8 mouse cellular contexts compared by ENCODE assay signal in the genomic region with DNA sequence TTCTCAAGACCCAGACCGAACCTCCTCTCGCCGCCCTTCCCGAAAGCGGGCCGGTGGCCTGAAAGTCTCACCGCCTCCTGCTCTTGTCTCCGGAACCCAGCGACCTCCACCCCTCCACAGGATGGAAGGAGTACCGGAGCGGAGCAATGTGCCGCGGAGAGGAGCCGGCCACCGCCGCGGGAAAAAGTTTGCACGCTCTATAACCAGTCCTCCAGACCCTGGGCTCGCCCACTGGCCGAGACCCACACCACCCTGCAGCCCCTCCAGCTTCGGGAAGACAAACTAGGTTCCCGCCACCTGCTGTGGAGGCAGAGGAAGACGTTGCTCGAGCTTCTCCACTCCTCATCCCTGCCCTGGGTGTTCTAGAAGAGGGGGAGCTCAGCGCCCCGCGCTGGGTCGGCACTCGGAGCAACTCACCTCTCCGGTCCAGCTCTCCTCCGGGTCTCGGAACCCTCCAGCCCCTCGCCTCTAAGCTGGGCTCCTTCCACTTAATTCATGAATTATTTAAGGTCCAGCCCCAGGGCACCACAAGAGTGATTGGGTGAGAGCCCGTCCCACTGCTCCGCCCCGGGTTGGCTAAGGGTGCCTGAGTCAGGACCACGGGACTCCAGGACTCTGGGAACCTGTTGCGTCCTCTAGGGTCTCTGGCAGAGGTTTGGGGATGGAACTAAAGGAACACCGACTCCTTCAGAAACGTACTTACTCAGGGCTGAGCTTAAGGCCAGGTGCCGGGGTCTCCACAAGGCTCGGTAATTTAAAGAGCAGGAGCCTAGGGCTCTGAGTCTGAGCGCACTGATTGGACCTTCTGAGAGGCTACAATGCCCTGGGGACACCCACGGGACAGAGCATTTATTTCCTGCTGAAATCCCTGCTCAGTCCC. TPM values are rescaled to one million over a fixed set of nuclear protein-coding genes. Genes with fewer than 3 reads are reported as not detected.
DNase-seq lines count a peak whose midpoint lies in the region; ATAC-seq and TF ChIP-seq lines count a peak whose summit lies in the region.

A gene (minus strand): TSS at position 802 of the 880 bp plus-strand sequence.

- under 1% methylated on average over 44 of the region's 44 CpGs for WGBS in forebrain, embryonic 10.5 days
- under 1% methylated on average over 44 of the region's 44 CpGs for WGBS in hindbrain, embryonic 11.5 days

- H3K9me3 ChIP-seq in forebrain, embryonic 10.5 days: no peaks in the 10 kb centered on the region; the same call in 1 of the 2 replicates
- H3K9me3 ChIP-seq in hindbrain, embryonic 11.5 days (ENCODE audit: control insufficient read depth, low read length): no peaks in the 10 kb centered on the region
- H3K9me3 ChIP-seq in megakaryocyte, embryonic 14.5 days: peaks cover 36% of the 10 kb centered on the region

- peak within 1 kb of the TSS; percentile 99 for H3K27ac ChIP-seq in forebrain, embryonic 10.5 days
- H3K27ac ChIP-seq in hindbrain, embryonic 11.5 days (ENCODE audit: low read depth, low read length): peak within 1 kb of the TSS; percentile 85
- H3K27ac ChIP-seq in testis, adult 2 months (ENCODE audit: control insufficient read depth, insufficient read depth, low read depth, low read length): no peak within 1 kb of the TSS

- TF ChIP-seq CTCF in testis, adult 2 months (IDR thresholded peaks at IDR 0.05; ENCODE audit: control insufficient read depth, insufficient read depth, insufficient replicate concordance, low read depth, low read length): no peak

- peak within 1 kb of the TSS; percentile 81 for H3K4me3 ChIP-seq in forebrain, embryonic 10.5 days
- peak within 1 kb of the TSS; percentile 74 for H3K4me3 ChIP-seq in hindbrain, embryonic 11.5 days (ENCODE audit: low read depth, low read length)
- peak within 1 kb of the TSS; percentile 84 for H3K4me3 ChIP-seq in megakaryocyte, embryonic 14.5 days (replicated peaks)
- H3K4me3 ChIP-seq in testis, adult 2 months (ENCODE audit: control insufficient read depth, low read depth, low read length): peak within 1 kb of the TSS; percentile 70

- H3K9ac ChIP-seq in hindbrain, embryonic 11.5 days (ENCODE audit: low read depth, low read length): peak within 1 kb of the TSS; percentile 93

- H3K36me3 ChIP-seq in forebrain, embryonic 10.5 days (replicated peaks): peaks cover 22% of the 10 kb centered on the region
- H3K36me3 ChIP-seq in hindbrain, embryonic 11.5 days (ENCODE audit: control insufficient read depth, insufficient read depth, low read length): no peaks in the 10 kb centered on the region
- no peaks in the 10 kb centered on the region for H3K36me3 ChIP-seq in megakaryocyte, embryonic 14.5 days (replicated peaks; ENCODE audit: low read length)
- H3K36me3 ChIP-seq in testis, adult 2 months (ENCODE audit: control insufficient read depth, insufficient read depth, low read length): no peaks in the 10 kb centered on the region

- no peaks in the 10 kb centered on the region; the same call in 1 of the 2 replicates for H3K27me3 ChIP-seq in forebrain, embryonic 10.5 days (ENCODE audit: poor library complexity, severe bottlenecking)
- H3K27me3 ChIP-seq in hindbrain, embryonic 11.5 days (ENCODE audit: control insufficient read depth, insufficient read depth, low read length): no peaks in the 10 kb centered on the region
- H3K27me3 ChIP-seq in megakaryocyte, embryonic 14.5 days (replicated peaks): peaks cover 51% of the 10 kb centered on the region
- H3K27me3 ChIP-seq in testis, adult 2 months (ENCODE audit: control insufficient read depth, insufficient read depth, low read length): no peaks in the 10 kb centered on the region

- peak; percentile 92 for DNase-seq in heart, adult 11 months
- no peak for DNase-seq in heart, adult 9 months (ENCODE audit: low spot score in 2 of 2)
- DNase-seq in brain, adult 2 months (ENCODE audit: low read depth, low spot score): peak; percentile 9
- DNase-seq in forebrain, embryonic 10.5 days (ENCODE audit: extremely low spot score, low spot score): peak; percentile 80
- DNase-seq in hindbrain, embryonic 11.5 days (ENCODE audit: low spot score): peak; percentile 83
- DNase-seq in layer of hippocampus, postnatal 25 days (ENCODE audit: extremely low spot score in 1 of 2, low spot score in 1 of 2): no peak

- H3K4me1 ChIP-seq in forebrain, embryonic 10.5 days: peaks cover 65% of the 10 kb centered on the region
- no peaks in the 10 kb centered on the region for H3K4me1 ChIP-seq in hindbrain, embryonic 11.5 days (replicated peaks; ENCODE audit: control insufficient read depth, insufficient read depth, low read length)
- peaks cover 12% of the 10 kb centered on the region for H3K4me1 ChIP-seq in megakaryocyte, embryonic 14.5 days
- H3K4me1 ChIP-seq in testis, adult 2 months (ENCODE audit: control insufficient read depth, insufficient read depth, low read length): peaks cover 19% of the 10 kb centered on the region

- ATAC-seq in hindbrain, embryonic 11.5 days (ENCODE audit: low FRiP score): peak; percentile 79

- peak within 1 kb of the TSS; percentile 85 for H3K4me2 ChIP-seq in hindbrain, embryonic 11.5 days (replicated peaks; ENCODE audit: low read depth, low read length)

- no peak for TF ChIP-seq POLR2A in testis, adult 2 months (IDR thresholded peaks at IDR 0.05; ENCODE audit: control insufficient read depth, low read depth, low read length)

RNA-seq across cellular contexts. Expression of the gene that starts here (rescaled TPM):
- polyA plus RNA-seq in forebrain, embryonic 10.5 days (2016; fragmentation: Nextera tagmentation; extraction: Ambion mirVana): 130 and 147 TPM in 2 replicates
- polyA plus RNA-seq in hindbrain, embryonic 11.5 days (2014; fragmentation: Nextera tagmentation; extraction: Ambion mirVana): 125 and 136 TPM in 2 replicates
- total RNA-seq in layer of hippocampus, postnatal 25 days (2021): 10 to 100 TPM; 22.3 to 27.0 TPM
- polyA plus RNA-seq in megakaryocyte, embryonic 14.5 days (2012; ENCODE audit: insufficient read depth, low replicate concordance): 0.17 TPM in 1 of 2 replicates, not detected in the other
- 61.7 and 61.8 TPM in 2 replicates for polyA plus RNA-seq in testis, adult 2 months (2012; rRNA removed)

Comparison
In these comparisons a context has a peak if more than half of its experiments do, and no peak if none do; other contexts are left out.
1. RNA of the gene that starts here (polyA plus RNA-seq): 125 to 136 TPM in hindbrain, embryonic 11.5 days, 130 to 147 TPM in forebrain, embryonic 10.5 days and 61.7 to 61.8 TPM in testis, adult 2 months; 0.17 TPM in megakaryocyte, embryonic 14.5 days; every median in the first group is over 10 times any median in the second.
2. DNase-seq: peak in heart, adult 11 months (single experiment), brain, adult 2 months (single experiment), forebrain, embryonic 10.5 days (single experiment) and hindbrain, embryonic 11.5 days (single experiment); none in heart, adult 9 months (0 of 2) and layer of hippocampus, postnatal 25 days (0 of 2).
3. Peak in every context shown above with its lines, with median percentiles within 50 percentile points of each other: H3K4me3 ChIP-seq.